Comparison of ENCODE assay signal across 8 mouse cellular contexts in genomic region chr17:78936466-78937228, GRCm38 (mm10). TPM values are rescaled to one million over a fixed set of nuclear protein-coding genes. Genes with fewer than 3 reads are reported as not detected.
DNase-seq lines count a peak whose midpoint lies in the region; ATAC-seq lines count a peak whose summit lies in the region.

TSS of gene Cebpz (minus strand) at chr17:78937066.
TSS of gene Ndufaf7 (plus strand) at chr17:78937136.

- DNase-seq in CD4-positive helper T cell, adult 2 months (ENCODE audit: low read depth, low spot score) = peak; percentile 98
- peak; percentile 91 for DNase-seq in brain, embryonic 18.5 days (ENCODE audit: low read depth, low spot score)
- peak; percentile 98 for DNase-seq in kidney, postnatal 10 days
- peak; percentile 95 to 97 for DNase-seq in natural killer cell, adult 2 months (ENCODE audit: low spot score in 2 of 2)

- H3K9me3 ChIP-seq in heart, embryonic 13.5 days = no peaks in the 10 kb centered on the region
- no peaks in the 10 kb centered on the region for H3K9me3 ChIP-seq in liver, embryonic 12.5 days (replicated peaks)
- H3K9me3 ChIP-seq in stomach, embryonic 15.5 days = no peaks in the 10 kb centered on the region

- peaks cover 26% of the 10 kb centered on the region for H3K4me1 ChIP-seq in heart, embryonic 13.5 days
- peaks cover 46% of the 10 kb centered on the region for H3K4me1 ChIP-seq in liver, embryonic 12.5 days
- H3K4me1 ChIP-seq in stomach, embryonic 15.5 days = 0 out of 2 replicates have a peak, but pooled peaks cover 2% of the 10 kb centered on the region

- peak within 1 kb of the TSS; percentile 81 for H3K4me2 ChIP-seq in heart, embryonic 13.5 days
- peak within 1 kb of the TSS; percentile 87 for H3K4me2 ChIP-seq in liver, embryonic 12.5 days
- peak within 1 kb of the TSS; percentile 57 for H3K4me2 ChIP-seq in stomach, embryonic 15.5 days

- peak within 1 kb of the TSS; percentile 95 for H3K4me3 ChIP-seq in heart, embryonic 13.5 days
- peak within 1 kb of the TSS; percentile 90 for H3K4me3 ChIP-seq in liver, embryonic 12.5 days
- peak within 1 kb of the TSS; percentile 88 for H3K4me3 ChIP-seq in stomach, embryonic 15.5 days (replicated peaks)

- ATAC-seq in erythroid progenitor cell, adult 5-6 weeks (replicated peaks; ENCODE audit: low FRiP score, poor library complexity, severe bottlenecking) = peak; percentile 99
- ATAC-seq in heart, embryonic 13.5 days (ENCODE audit: extremely low read depth, insufficient number of reproducible peaks, low FRiP score, low TSS enrichment) = peak; percentile 98
- peak; percentile 100 for ATAC-seq in liver, embryonic 12.5 days
- peak; percentile 99 for ATAC-seq in stomach, embryonic 15.5 days (ENCODE audit: insufficient read depth, low FRiP score, low read depth)

- no peaks in the 10 kb centered on the region for H3K27me3 ChIP-seq in heart, embryonic 13.5 days (replicated peaks)
- H3K27me3 ChIP-seq in liver, embryonic 12.5 days (replicated peaks) = no peaks in the 10 kb centered on the region
- no peaks in the 10 kb centered on the region for H3K27me3 ChIP-seq in stomach, embryonic 15.5 days (replicated peaks)

- H3K36me3 ChIP-seq in heart, embryonic 13.5 days = peaks cover 59% of the 10 kb centered on the region
- peaks cover 53% of the 10 kb centered on the region for H3K36me3 ChIP-seq in liver, embryonic 12.5 days
- peaks cover 8% of the 10 kb centered on the region; the same call in 1 of the 2 replicates for H3K36me3 ChIP-seq in stomach, embryonic 15.5 days

- peak within 1 kb of the TSS; percentile 91 for H3K9ac ChIP-seq in heart, embryonic 13.5 days
- peak within 1 kb of the TSS; percentile 81 for H3K9ac ChIP-seq in liver, embryonic 12.5 days
- peak within 1 kb of the TSS; percentile 68 for H3K9ac ChIP-seq in stomach, embryonic 15.5 days

- peak within 1 kb of the TSS; percentile 46; the same call in 1 of the 2 replicates for H3K27ac ChIP-seq in heart, embryonic 13.5 days (replicated peaks)
- H3K27ac ChIP-seq in liver, embryonic 12.5 days = peak within 1 kb of the TSS; percentile 68
- no peak within 1 kb of the TSS for H3K27ac ChIP-seq in stomach, embryonic 15.5 days

- WGBS in heart, embryonic 13.5 days = under 1% methylated on average over 45 of the region's 45 CpGs
- under 1% methylated on average over 45 of the region's 45 CpGs for WGBS in liver, embryonic 12.5 days (ENCODE audit: insufficient replicate concordance)
- under 1% methylated on average over 45 of the region's 45 CpGs for whole genome bisulfite sequencing in stomach, embryonic 15.5 days

RNA-seq across cellular contexts. Expression of gene Cebpz, which starts in this region (rescaled TPM):
- 11.3 and 15.5 TPM in 2 replicates for total RNA-seq in erythroid progenitor cell, adult 5-6 weeks (2015; ENCODE audit: low replicate concordance)
- total RNA-seq in erythroid progenitor cell, adult 5-6 weeks (2017; ENCODE audit: low replicate concordance) = 8.7 and 20.0 TPM in 2 replicates
- 28.4 and 33.7 TPM in 2 replicates for polyA plus RNA-seq in heart, embryonic 13.5 days (2015; fragmentation: Nextera tagmentation; extraction: Ambion mirVana)
- 51.3 and 53.5 TPM in 2 replicates for polyA plus RNA-seq in liver, embryonic 12.5 days (2016; fragmentation: Nextera tagmentation; extraction: Ambion mirVana)
- polyA plus RNA-seq in stomach, embryonic 15.5 days (2015; fragmentation: Nextera tagmentation; extraction: Ambion mirVana) = 54.3 and 54.4 TPM in 2 replicates

RNA-seq across cellular contexts. Expression of gene Ndufaf7, which starts in this region (rescaled TPM):
- 9.2 and 24.5 TPM in 2 replicates for total RNA-seq in erythroid progenitor cell, adult 5-6 weeks (2015; ENCODE audit: low replicate concordance)
- total RNA-seq in erythroid progenitor cell, adult 5-6 weeks (2017; ENCODE audit: low replicate concordance) = 6.8 and 11.7 TPM in 2 replicates
- polyA plus RNA-seq in heart, embryonic 13.5 days (2015; fragmentation: Nextera tagmentation; extraction: Ambion mirVana) = 57.9 and 66.6 TPM in 2 replicates
- 38.7 and 41.8 TPM in 2 replicates for polyA plus RNA-seq in liver, embryonic 12.5 days (2016; fragmentation: Nextera tagmentation; extraction: Ambion mirVana)
- 51.7 and 57.7 TPM in 2 replicates for polyA plus RNA-seq in stomach, embryonic 15.5 days (2015; fragmentation: Nextera tagmentation; extraction: Ambion mirVana)
